Mouse (Mus musculus) adipose tissue, adult 10 weeks (tissue): ENCODE results near the gene Fam174b. TPM values are rescaled to one million over a fixed set of nuclear protein-coding genes. Genes with fewer than 3 reads are reported as not detected.

Experiments
- polyA plus RNA-seq: library from polyadenylated mRNA; stranded (reverse); fragments of 350-450 nt; fragmentation: Illumina TruSeq; extraction: RNeasy Lipid Tissue Mini Kit (QIAGEN cat#74804); gene quantifications from one replicate; pipeline ENCODE4 v1.2.3, GENCODE M21; 2014; ENCODE audit warnings: low read depth, low replicate concordance

The Fam174b gene
- 6.0 TPM for polyA plus RNA-seq

DNA sequence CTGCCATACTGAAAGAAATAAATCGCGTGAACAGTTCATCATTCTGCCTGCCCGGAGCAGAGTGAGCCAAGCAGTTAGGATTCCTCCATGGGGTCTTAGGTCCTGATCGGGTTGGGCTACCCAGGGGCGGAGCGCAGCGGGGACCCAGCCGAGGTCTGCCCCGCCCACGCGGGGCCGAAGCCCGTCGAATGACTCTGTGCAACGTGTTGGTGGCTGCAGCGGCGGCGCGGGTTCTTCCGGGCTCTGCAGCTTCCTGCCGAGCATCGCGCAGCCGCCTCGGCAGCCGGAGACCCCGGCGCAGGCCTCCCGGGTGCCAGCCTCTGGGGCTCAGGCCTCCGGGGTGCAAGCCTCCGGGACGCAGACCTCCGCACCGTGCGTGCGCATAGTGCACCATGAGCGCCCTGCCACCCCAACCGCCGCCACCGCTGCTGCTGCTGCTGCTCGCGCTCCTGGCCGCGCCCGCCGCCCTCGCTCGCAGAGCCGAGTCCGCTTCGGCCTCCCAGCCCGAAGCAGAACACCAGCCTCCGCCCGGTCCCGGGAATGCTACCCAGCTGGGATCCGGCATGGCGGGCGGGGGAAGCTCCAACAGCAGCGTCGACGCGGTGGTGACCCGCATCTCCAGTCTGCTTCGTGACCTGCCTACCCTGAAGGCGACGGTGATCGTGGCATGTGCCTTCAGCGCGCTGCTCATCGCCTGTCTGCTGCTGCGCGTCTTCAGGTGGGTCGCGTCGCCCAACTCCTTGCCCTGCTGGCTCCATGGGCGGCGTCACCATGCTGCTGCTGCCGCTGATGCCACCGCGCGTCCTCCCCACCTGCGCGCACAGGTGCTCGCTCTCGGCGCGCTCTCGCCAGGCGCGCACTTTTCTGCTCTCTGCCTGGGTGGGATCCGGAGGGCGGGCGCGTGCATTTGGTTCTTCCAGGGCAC, at the start of gene Fam174b:
Fam174b (plus strand) TSS at position 192 of the 925 bp plus-strand sequence.

Other genes starting within 250 kb of the Fam174b start
- 33.7 TPM for gene Chd2, start 198.5 kb upstream of the Fam174b start, polyA plus RNA-seq